Mouse (Mus musculus): ENCODE data around the gene Chp2. TPM values are rescaled to one million over a fixed set of nuclear protein-coding genes. Genes with fewer than 3 reads are reported as not detected.
A peak's percentile ranks its signal among the peaks of the same experiment; 100 is the strongest.

The Chp2 gene
- polyA plus RNA-seq (2015; fragmentation: Nextera tagmentation; extraction: Ambion mirVana) = 0.69 and 0.85 TPM in 2 replicates

DNA sequence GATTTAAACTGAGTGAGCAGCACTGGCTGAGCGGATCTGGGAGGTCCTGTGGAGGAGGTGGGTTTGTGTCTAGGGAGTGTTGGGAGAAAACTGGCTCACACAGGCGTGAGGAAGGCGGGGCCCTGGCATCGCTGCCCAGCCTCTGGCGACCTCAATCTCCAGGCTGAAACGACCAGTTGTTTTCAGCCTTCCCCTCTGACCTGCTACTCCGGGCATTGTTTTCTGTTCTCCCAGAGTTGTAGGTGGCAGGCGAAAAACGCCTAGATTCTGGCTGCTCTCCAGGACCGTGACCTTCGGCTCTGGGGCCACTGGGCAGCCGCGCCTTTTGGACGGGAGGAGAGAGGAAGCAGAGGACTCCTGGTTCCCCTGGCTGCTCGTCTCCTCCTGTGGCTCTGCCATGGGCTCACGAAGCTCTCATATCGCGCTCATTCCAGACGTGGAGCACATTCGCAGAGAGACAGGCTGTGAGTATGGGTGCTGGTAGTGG is at the start of gene Chp2:
Gene Chp2 (plus strand): TSS at position 182 of the 487 bp plus-strand sequence.
- no peaks in the 10 kb centered on the region for H3K9me3 ChIP-seq (replicated peaks)
- no peak within 1 kb of the TSS for H3K9ac ChIP-seq
- peak within 1 kb of the TSS; percentile 40 for H3K4me2 ChIP-seq (replicated peaks)
- H3K4me3 ChIP-seq (replicated peaks) = peak within 1 kb of the TSS; percentile 21; the same call in 1 of the 2 replicates
- ATAC-seq (ENCODE audit: insufficient number of reproducible peaks, low FRiP score, low TSS enrichment, low read depth) = 0 out of 2 replicates have a peak, but pooled peaks have one; percentile 34
- H3K27me3 ChIP-seq = peaks cover 15% of the 10 kb centered on the region; the same call in 1 of the 2 replicates
- H3K4me1 ChIP-seq = no peaks in the 10 kb centered on the region
- H3K36me3 ChIP-seq = no peaks in the 10 kb centered on the region
- 20% methylated on average over 20 of the region's 20 CpGs for WGBS
- H3K27ac ChIP-seq (replicated peaks) = no peak within 1 kb of the TSS

DNA sequence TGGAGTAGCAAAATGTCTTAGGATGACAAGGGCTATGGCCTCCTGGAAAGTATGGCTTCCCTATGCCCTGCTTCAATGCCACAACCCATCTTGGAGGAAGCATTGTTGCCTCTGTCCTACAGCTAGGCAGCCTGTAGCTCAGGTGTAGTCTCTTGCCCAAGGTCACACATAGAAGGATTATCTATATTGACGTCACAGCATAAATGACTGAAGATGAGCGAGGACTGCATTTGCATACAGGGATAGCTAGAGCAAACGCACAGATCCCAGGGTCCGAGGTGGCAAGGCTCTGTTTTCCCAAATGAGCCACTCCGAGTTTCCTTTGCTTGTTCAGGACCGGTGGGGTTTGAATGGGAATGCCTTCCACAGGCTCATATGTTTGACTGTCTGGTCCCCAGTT is 48.6 kb upstream of the Chp2 start:
- H3K27ac ChIP-seq (replicated peaks) = no peak overlapping the region
- no peak for ATAC-seq (ENCODE audit: insufficient number of reproducible peaks, low FRiP score, low TSS enrichment, low read depth)
- no peak overlapping the region for H3K4me3 ChIP-seq (replicated peaks)
- no peaks in the 10 kb centered on the region for H3K27me3 ChIP-seq
- no peaks in the 10 kb centered on the region for H3K9me3 ChIP-seq (replicated peaks)
- no peak overlapping the region for H3K9ac ChIP-seq
- H3K4me1 ChIP-seq = no peaks in the 10 kb centered on the region
- 79% methylated on average over 6 of the region's 6 CpGs for WGBS
- H3K4me2 ChIP-seq (replicated peaks) = no peak overlapping the region
- peaks cover 45% of the 10 kb centered on the region for H3K36me3 ChIP-seq

DNA sequence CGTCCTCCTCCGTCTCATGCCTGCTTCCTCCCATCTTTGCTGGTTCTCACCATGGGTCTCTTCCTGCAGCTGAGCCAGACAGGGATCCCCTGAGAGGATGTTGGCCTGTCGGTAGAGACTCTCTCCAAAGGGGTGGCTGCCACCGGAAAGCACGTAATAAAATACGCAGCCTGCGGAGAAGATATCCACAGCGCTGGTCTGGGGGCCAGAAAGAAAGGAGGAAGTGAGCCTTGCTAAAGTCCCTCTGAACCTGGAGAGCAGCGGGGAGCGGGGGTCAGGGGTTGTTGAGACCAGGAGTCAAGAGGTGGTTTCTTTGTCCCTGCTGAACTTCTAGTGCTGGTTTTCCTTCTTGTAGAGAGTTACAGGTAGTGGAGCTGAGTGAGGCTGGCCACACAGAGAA is 47.7 kb upstream of the Chp2 start:
- no peaks in the 10 kb centered on the region for H3K4me1 ChIP-seq
- H3K9ac ChIP-seq = no peak overlapping the region
- no peaks in the 10 kb centered on the region for H3K9me3 ChIP-seq (replicated peaks)
- H3K4me2 ChIP-seq (replicated peaks) = no peak overlapping the region
- no peak overlapping the region for H3K4me3 ChIP-seq (replicated peaks)
- H3K27ac ChIP-seq (replicated peaks) = no peak overlapping the region
- peaks cover 36% of the 10 kb centered on the region for H3K36me3 ChIP-seq
- no peak for ATAC-seq (ENCODE audit: insufficient number of reproducible peaks, low FRiP score, low TSS enrichment, low read depth)
- H3K27me3 ChIP-seq = no peaks in the 10 kb centered on the region
- 70% methylated on average over 10 of the region's 10 CpGs for WGBS

DNA sequence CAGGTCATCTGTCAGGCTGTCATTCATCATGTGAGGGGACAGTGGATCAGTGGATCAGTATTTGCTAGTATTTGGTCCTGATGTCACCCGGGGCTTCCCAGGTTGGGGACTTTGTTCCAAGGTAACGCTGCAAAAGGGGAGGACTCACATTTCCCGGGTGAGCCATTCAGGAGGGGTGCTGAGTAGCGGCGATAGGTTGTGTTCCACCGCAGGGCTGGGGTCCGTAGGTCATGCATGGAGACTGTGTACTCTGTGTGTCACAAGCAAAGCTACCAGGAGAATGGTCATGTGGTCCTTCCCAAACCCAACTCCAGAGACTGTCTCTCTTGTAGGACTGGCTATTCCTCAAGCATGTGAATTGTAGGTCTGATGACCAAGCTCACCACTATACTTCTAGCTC is 38.6 kb upstream of the Chp2 start:
- no peaks in the 10 kb centered on the region for H3K27me3 ChIP-seq
- no peak overlapping the region for H3K27ac ChIP-seq (replicated peaks)
- 0 out of 2 replicates have a peak, but pooled peaks cover 1% of the 10 kb centered on the region for H3K4me1 ChIP-seq
- no peak overlapping the region for H3K4me2 ChIP-seq (replicated peaks)
- no peak for ATAC-seq (ENCODE audit: insufficient number of reproducible peaks, low FRiP score, low TSS enrichment, low read depth)
- H3K4me3 ChIP-seq (replicated peaks) = no peak overlapping the region
- WGBS = 92% methylated on average over 7 of the region's 7 CpGs
- H3K9ac ChIP-seq = no peak overlapping the region
- H3K36me3 ChIP-seq = no peaks in the 10 kb centered on the region
- H3K9me3 ChIP-seq (replicated peaks) = no peaks in the 10 kb centered on the region

DNA sequence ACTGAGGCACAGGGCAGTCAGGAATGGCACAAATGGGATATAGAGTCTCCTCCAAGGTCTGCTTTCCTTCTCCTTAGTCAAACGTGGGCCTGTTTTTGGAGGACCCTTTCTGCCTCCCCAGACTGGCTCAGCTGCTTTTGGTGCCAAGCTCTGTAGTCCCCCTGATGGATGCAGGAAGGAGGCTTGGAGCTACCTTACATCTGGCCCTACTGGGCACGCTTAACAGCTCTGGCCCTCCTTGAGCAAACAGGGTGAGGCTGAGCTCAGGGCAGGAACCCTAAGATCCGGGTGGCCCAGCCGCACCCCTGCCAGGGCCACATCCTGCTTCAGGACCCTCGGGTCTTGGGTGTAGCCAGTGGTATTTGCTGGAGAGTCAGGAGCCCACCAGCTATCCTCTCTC is 34.7 kb upstream of the Chp2 start:
- 66% methylated on average over 5 of the region's 5 CpGs for WGBS
- ATAC-seq (ENCODE audit: insufficient number of reproducible peaks, low FRiP score, low TSS enrichment, low read depth) = no peak
- H3K36me3 ChIP-seq = no peaks in the 10 kb centered on the region
- no peaks in the 10 kb centered on the region for H3K27me3 ChIP-seq
- no peak overlapping the region for H3K9ac ChIP-seq
- H3K4me3 ChIP-seq (replicated peaks) = no peak overlapping the region
- no peaks in the 10 kb centered on the region for H3K9me3 ChIP-seq (replicated peaks)
- no peak overlapping the region for H3K4me2 ChIP-seq (replicated peaks)
- no peak overlapping the region for H3K27ac ChIP-seq (replicated peaks)
- 0 out of 2 replicates have a peak, but pooled peaks cover 3% of the 10 kb centered on the region for H3K4me1 ChIP-seq

DNA sequence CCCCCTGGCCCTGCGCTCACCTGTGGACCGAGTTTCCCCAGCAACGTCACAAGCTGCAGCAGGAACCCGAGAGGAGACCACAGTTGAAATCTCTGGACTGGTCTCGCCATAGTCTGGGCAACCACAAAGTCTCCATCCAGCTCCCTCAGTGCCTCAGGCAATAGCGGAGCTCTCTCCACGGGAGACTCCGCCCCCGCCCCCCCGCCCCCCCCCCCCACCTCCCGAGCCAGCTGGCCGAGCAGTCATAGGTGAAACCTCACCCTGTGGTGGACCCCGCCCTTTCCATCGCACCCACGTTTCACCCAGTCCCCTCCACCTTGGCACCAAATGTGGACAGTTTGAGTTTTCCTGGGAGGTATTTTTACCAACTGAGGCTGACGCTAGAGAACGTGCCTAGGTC is 33.3 kb upstream of the Chp2 start, which contains the start of gene Ern2:
Gene Ern2 (minus strand): TSS at position 165 of the 400 bp plus-strand sequence.
- 0 out of 2 replicates have a peak, but pooled peaks cover 3% of the 10 kb centered on the region for H3K4me1 ChIP-seq
- no peak within 1 kb of the TSS for H3K4me3 ChIP-seq (replicated peaks)
- H3K4me2 ChIP-seq (replicated peaks) = peak within 1 kb of the TSS; percentile 12
- H3K27me3 ChIP-seq = no peaks in the 10 kb centered on the region
- WGBS = 14% methylated on average over 16 of the region's 17 CpGs
- no peaks in the 10 kb centered on the region for H3K36me3 ChIP-seq
- ATAC-seq (ENCODE audit: insufficient number of reproducible peaks, low FRiP score, low TSS enrichment, low read depth) = no peak
- H3K27ac ChIP-seq (replicated peaks) = no peak within 1 kb of the TSS
- no peak within 1 kb of the TSS for H3K9ac ChIP-seq
- H3K9me3 ChIP-seq (replicated peaks) = no peaks in the 10 kb centered on the region

DNA sequence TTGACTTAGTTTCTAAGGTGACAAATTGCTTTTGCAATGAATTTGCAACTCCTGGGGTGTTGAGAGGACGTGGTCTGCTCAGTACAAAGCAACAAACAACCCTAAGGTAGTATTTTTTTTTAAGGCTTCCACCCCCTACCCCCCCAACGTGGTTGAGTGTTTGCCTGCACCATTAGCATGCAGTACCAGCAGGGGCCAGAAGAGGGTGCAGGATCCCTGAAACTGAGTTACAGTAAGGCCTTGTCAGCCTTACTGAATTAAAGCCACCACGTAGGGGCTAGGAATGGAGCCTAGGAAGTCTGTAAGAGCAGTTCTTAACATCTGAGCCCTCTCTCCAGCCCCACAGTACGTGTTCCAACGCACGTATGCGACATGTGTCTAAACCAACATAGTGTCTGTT is 29.8 kb upstream of the Chp2 start:
- Histone ChIP-seq H3K4me1 (0 out of 2 replicates have a peak, but pooled peaks cover 3% of the 10 kb centered on the region), H3K36me3 (no peaks in the 10 kb centered on the region), H3K4me3 (replicated peaks) (no peak overlapping the region), H3K9ac (no peak overlapping the region), H3K27me3 (no peaks in the 10 kb centered on the region), H3K27ac (replicated peaks) (no peak overlapping the region), H3K4me2 (replicated peaks) (no peak overlapping the region), H3K9me3 (replicated peaks) (no peaks in the 10 kb centered on the region)
- 23% methylated on average over 7 of the region's 7 CpGs for WGBS
- ATAC-seq (ENCODE audit: insufficient number of reproducible peaks, low FRiP score, low TSS enrichment, low read depth) = no peak

DNA sequence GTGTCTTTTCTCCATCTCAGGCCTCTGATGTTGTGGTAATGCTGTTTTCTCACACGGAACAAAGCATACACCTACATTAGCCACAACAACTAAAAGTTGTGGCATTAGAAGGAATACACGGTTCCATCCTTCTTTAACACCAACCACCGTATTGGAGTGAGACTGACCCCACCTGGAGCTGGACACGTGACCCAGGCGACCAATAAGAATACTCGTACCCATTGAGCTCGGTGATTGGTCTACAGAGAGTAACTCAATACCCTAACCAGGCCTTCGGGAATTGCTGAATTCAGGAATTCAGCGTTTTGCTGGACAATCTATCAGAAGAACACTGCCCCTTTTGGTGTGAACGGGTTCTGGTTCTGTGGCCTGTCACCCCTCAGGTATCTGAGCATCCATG is 28.2 kb upstream of the Chp2 start:
- Histone ChIP-seq H3K9ac (no peak overlapping the region), H3K9me3 (replicated peaks) (no peaks in the 10 kb centered on the region), H3K36me3 (no peaks in the 10 kb centered on the region), H3K4me3 (replicated peaks) (no peak overlapping the region), H3K27ac (replicated peaks) (no peak overlapping the region), H3K27me3 (no peaks in the 10 kb centered on the region), H3K4me2 (replicated peaks) (no peak overlapping the region), H3K4me1 (no peaks in the 10 kb centered on the region)
- 60% methylated on average over 10 of the region's 10 CpGs for WGBS
- ATAC-seq (ENCODE audit: insufficient number of reproducible peaks, low FRiP score, low TSS enrichment, low read depth) = no peak

DNA sequence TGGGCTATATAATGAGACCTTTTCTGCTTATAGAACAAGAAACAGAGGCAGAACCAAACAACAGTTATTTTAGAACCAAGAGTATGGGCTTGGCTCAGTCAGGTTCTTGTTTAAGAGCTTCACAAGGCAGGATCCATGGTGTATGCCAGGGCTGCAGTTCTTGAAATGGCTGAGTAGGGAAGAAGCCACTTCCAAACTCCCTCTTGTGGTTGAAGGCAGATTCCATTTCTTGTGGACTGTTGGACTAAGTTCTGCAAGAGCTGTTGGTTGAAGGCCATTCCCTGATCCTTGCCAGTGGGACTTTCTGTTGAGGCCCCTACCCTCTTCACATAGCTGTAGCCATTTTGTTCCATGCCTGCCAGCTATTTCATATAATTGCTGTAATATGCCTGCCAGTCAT is 25.4 kb upstream of the Chp2 start:
- no peak overlapping the region for H3K9ac ChIP-seq
- no peaks in the 10 kb centered on the region for H3K4me1 ChIP-seq
- no peak overlapping the region for H3K4me3 ChIP-seq (replicated peaks)
- no peaks in the 10 kb centered on the region for H3K9me3 ChIP-seq (replicated peaks)
- no peaks in the 10 kb centered on the region for H3K27me3 ChIP-seq
- no peak for ATAC-seq (ENCODE audit: insufficient number of reproducible peaks, low FRiP score, low TSS enrichment, low read depth)
- no peak overlapping the region for H3K27ac ChIP-seq (replicated peaks)
- no peak overlapping the region for H3K4me2 ChIP-seq (replicated peaks)
- no peaks in the 10 kb centered on the region for H3K36me3 ChIP-seq

DNA sequence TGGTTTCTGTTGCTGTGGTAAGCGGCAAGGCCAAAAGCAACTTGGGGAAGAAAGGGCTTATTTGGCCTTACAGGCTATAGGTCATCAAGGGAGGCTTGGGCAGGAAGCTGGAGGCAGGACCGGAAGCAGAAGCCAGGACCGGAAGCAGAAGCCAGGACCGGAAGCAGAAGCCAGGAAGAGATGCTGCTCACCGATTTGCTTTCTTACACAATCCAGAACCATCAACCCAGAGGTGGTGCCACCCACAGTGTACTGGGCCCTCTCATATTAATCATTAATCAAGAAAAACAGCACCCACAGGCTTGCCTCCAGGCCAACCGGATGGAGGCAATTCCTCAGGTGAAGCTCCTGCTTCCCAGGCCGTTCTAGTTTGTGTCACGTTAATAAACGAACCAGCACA is 22.5 kb upstream of the Chp2 start:
- Histone ChIP-seq H3K4me1 (no peaks in the 10 kb centered on the region), H3K4me3 (replicated peaks) (no peak overlapping the region), H3K27me3 (no peaks in the 10 kb centered on the region), H3K9ac (no peak overlapping the region), H3K36me3 (no peaks in the 10 kb centered on the region), H3K9me3 (replicated peaks) (no peaks in the 10 kb centered on the region), H3K27ac (replicated peaks) (no peak overlapping the region), H3K4me2 (replicated peaks) (no peak overlapping the region)
- WGBS = 86% methylated on average over 9 of the region's 9 CpGs
- ATAC-seq (ENCODE audit: insufficient number of reproducible peaks, low FRiP score, low TSS enrichment, low read depth) = no peak

DNA sequence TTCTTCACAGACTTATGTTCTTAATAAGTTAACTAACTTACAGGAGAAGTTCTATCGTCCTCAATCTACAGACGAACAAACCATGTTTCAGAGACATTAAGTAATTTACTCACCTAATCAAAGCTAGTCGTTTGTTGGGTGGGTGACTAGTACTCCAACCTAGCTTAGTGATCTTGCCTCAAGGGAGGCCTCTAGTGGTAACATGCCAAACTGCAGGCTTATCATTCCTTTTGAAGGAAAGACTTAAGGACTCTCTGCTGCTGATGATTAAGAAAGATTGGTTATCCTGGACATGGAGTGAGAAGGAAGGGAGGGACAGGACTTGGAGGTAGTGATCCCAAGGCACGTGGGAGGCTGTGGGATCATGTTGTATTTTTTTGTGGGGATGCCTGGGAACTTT is 22.0 kb upstream of the Chp2 start:
- no peak overlapping the region for H3K4me2 ChIP-seq (replicated peaks)
- 28% methylated on average over 4 of the region's 4 CpGs for WGBS
- no peaks in the 10 kb centered on the region for H3K27me3 ChIP-seq
- H3K4me3 ChIP-seq (replicated peaks) = no peak overlapping the region
- H3K27ac ChIP-seq (replicated peaks) = no peak overlapping the region
- ATAC-seq (ENCODE audit: insufficient number of reproducible peaks, low FRiP score, low TSS enrichment, low read depth) = no peak
- H3K36me3 ChIP-seq = no peaks in the 10 kb centered on the region
- no peak overlapping the region for H3K9ac ChIP-seq
- H3K9me3 ChIP-seq (replicated peaks) = no peaks in the 10 kb centered on the region
- no peaks in the 10 kb centered on the region for H3K4me1 ChIP-seq

DNA sequence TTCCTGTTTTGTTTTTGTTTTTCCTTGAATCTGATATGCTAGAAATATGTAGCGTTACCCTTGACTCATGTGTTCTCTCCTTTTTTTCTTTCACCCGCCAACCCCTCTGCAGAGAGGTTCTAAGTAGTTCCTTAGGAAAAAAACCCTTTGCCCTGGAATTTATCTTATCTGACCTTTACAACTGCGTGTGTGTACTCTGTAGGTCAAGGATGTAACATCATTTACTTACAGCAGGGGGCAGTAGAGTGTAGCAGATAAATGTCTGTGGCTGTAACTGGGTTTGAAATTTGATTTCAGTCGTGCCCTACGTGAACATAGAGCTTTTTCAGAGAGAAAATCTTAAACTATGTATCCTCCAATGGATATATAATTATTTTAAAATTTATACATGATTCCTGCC is 20.0 kb upstream of the Chp2 start:
- Histone ChIP-seq H3K9me3 (replicated peaks) (no peaks in the 10 kb centered on the region), H3K4me1 (no peaks in the 10 kb centered on the region), H3K9ac (no peak overlapping the region), H3K27ac (replicated peaks) (no peak overlapping the region), H3K4me2 (replicated peaks) (no peak overlapping the region), H3K27me3 (no peaks in the 10 kb centered on the region), H3K36me3 (no peaks in the 10 kb centered on the region), H3K4me3 (replicated peaks) (no peak overlapping the region)
- WGBS = 28% methylated on average over 5 of the region's 5 CpGs
- no peak for ATAC-seq (ENCODE audit: insufficient number of reproducible peaks, low FRiP score, low TSS enrichment, low read depth)
